Mouse (Mus musculus): Measurements from ENCODE around the gene Gamt.

GRCm38 (mm10) chr10:80270734-80271181, 9.9 kb upstream of the Gamt start:
- TF ChIP-seq POLR2A (IDR thresholded peaks at IDR 0.05; ENCODE audit: insufficient read depth, low read length): no peak
- TF ChIP-seq CTCF (IDR thresholded peaks at IDR 0.05; ENCODE audit: low read depth, low read length): no peak

All from ES-Bruce4 (cell line).